Mouse (Mus musculus) cerebellum, adult 2 months (tissue): ENCODE measurements at regions not wholly inside any gene's neighbourhood (a gene's known extent, or its start where the extent isn't known, plus 50 kb on each side); places are given as distances from the start of the nearest gene placed in this dataset.

ENCODE experiments used
- DNase-seq, 2 experiments: peaks; one replicate each; pipeline ENCODE4 v3.0.0; 2021
- H3K27ac ChIP-seq: fragments of 200-500 bp; 2 replicates; pipeline ENCODE4 v1.5.1; 2012; ENCODE audit warnings: low read length, control low read depth, inconsistent platforms; ENCODE audit not compliant: insufficient read depth
- H3K27me3 ChIP-seq: fragments of 200-500 bp; 2 replicates; pipeline ENCODE4 v1.6.1; 2012; ENCODE audit warnings: inconsistent platforms, mild to moderate bottlenecking, low read length, moderate library complexity; ENCODE audit not compliant: control insufficient read depth, insufficient read depth
- H3K4me1 ChIP-seq: fragments of 200-500 bp; 2 replicates; pipeline ENCODE4 v1.6.1; 2011; ENCODE audit warnings: low read length; ENCODE audit not compliant: control insufficient read depth, insufficient read depth
- H3K4me3 ChIP-seq: fragments of 200-500 bp; replicated peaks from 2 replicates; pipeline ENCODE3; 2011; ENCODE audit warnings: mild to moderate bottlenecking, low read depth, low read length, control low read depth; ENCODE audit not compliant: insufficient read depth
- CTCF ChIP-seq: fragments of 200-500 bp; IDR thresholded peaks from 2 replicates; pipeline ENCODE4 v1.5.1; 2011; ENCODE audit warnings: low read depth, mild to moderate bottlenecking, control low read depth, low read length, moderate library complexity, borderline replicate concordance; ENCODE audit not compliant: insufficient read depth
- POLR2A ChIP-seq: fragments of 200-500 bp; IDR thresholded peaks from 2 replicates; pipeline ENCODE4 v1.6.1; 2011; ENCODE audit warnings: low read length, control low read depth, borderline replicate concordance; ENCODE audit not compliant: insufficient read depth
- WGBS: fragments of 180-500 bp; shearing (Covaris S2); methylation state at CpG from one replicate; pipeline ENCODE4 v1.1.7; 2018; 5-methylcytosine and 5-hydroxymethylcytosine counted together

DNA sequence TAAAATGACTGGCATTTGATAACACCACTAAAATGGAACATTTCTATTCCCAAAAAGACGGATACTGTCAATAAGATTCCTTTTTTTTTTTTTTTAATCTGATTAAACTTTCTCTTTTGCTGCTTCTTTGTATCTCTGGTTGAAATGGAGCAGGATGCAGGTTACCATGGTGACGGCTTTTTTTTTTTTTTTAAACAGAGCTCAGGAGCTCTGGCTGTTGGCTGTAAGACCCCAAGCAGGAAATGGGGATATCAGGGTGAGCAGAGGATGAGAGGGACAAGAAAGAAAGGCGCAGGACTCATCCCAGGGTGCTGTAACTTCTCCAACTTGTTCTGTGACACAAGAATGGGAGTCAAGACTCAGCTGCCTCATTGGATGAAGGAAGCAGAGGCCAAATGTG, 75.8 kb downstream of the Pttg1 start:
- DNase-seq = no peak
- 80% methylated on average over 3 of the region's 3 CpGs for WGBS
- no peak for TF ChIP-seq POLR2A
- TF ChIP-seq CTCF = no peak
- Histone ChIP-seq H3K27me3 (no peaks in the 10 kb centered on the region), H3K27ac (no peak overlapping the region), H3K4me3 (no peak overlapping the region), H3K4me1 (0 out of 2 replicates have a peak, but pooled peaks cover 3% of the 10 kb centered on the region)

GRCm38 (mm10) chr11:43349564-43349963, 76.5 kb downstream of the Pttg1 start:
- H3K27me3 ChIP-seq = no peaks in the 10 kb centered on the region
- 0 out of 2 replicates have a peak, but pooled peaks cover 3% of the 10 kb centered on the region for H3K4me1 ChIP-seq
- WGBS = 80% methylated on average over 7 of the region's 7 CpGs
- no peak overlapping the region for H3K27ac ChIP-seq
- no peak for DNase-seq
- TF ChIP-seq POLR2A = no peak
- TF ChIP-seq CTCF = no peak
- no peak overlapping the region for H3K4me3 ChIP-seq

GRCm38 (mm10) chr11:43348571-43348970, 77.5 kb downstream of the Pttg1 start:
- H3K4me1 ChIP-seq = 0 out of 2 replicates have a peak, but pooled peaks cover 3% of the 10 kb centered on the region
- 4% methylated on average over 4 of the region's 4 CpGs for WGBS
- no peak overlapping the region for H3K27ac ChIP-seq
- H3K4me3 ChIP-seq = no peak overlapping the region
- TF ChIP-seq POLR2A (no peak), CTCF (peak; percentile 89)
- H3K27me3 ChIP-seq = no peaks in the 10 kb centered on the region
- peak; percentile 84 to 94 for DNase-seq

DNA sequence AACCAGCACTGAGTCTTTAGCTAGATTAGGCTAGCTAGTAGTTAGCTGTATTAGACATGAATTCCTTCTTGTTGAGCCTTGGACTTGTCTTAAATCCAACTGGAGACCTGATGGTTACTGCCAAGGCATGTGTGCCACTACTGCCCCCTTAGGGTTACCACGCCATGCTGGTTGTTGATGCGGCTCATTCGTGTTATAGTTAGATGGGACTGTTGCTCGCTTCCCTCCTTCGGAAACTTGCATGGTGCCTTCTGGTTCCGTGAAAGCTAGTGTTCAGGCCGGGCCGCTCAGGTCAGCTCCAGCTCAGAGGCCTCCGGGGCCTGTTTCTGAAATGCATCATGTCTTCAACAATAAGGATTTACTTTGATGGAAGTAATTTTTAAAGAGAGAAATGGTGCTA, 79.6 kb downstream of the Pttg1 start:
- WGBS = 97% methylated on average over 9 of the region's 9 CpGs
- Histone ChIP-seq H3K27ac (no peak overlapping the region), H3K4me3 (no peak overlapping the region), H3K27me3 (no peaks in the 10 kb centered on the region), H3K4me1 (0 out of 2 replicates have a peak, but pooled peaks cover 3% of the 10 kb centered on the region)
- TF ChIP-seq CTCF (no peak), POLR2A (no peak)
- no peak for DNase-seq

DNA sequence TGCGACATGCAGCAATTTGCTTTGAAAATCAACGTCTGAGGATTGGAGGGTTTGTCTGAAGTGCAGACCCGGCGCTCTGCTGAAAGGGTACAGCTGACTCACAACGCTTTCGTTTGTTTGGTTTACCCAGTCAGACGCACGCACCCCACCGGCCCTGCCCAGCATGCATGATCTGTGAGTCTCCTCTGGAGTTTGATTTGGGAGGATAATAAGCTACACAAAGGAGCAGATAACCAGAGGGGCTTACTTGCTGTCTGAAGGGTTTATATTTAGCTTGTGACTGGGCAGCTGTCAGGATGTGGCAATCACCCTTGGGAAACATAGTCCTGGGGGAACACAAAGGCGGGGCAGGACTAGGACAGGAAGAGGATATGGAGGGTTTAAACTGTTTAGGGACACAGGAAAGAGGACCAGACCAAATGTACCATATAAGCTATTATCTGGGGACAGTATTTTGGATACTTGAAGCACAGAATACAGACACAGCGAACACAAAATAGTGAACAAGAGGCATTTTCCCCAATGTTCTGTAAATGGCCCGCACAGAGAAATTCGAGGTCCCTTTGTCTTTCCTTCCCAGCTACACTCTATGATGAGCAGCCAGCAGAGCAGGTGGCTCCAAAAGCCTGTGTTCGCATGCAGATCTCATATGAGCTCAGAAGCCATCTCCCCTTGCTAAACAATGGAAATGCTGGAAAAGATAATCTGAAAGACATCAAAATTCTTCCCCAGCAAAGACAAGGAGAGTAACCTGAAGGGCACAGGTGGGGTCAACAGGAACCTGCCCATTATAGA, 81.1 kb downstream of the Pttg1 start:
- DNase-seq = no peak
- Histone ChIP-seq H3K27me3 (no peaks in the 10 kb centered on the region), H3K4me1 (0 out of 2 replicates have a peak, but pooled peaks cover 3% of the 10 kb centered on the region), H3K4me3 (no peak overlapping the region), H3K27ac (no peak overlapping the region)
- WGBS = 67% methylated on average over 14 of the region's 14 CpGs
- TF ChIP-seq POLR2A = no peak
- no peak for TF ChIP-seq CTCF

GRCm38 (mm10) chr11:43343574-43343973, 82.5 kb downstream of the Pttg1 start:
- 0 out of 2 replicates have a peak, but pooled peaks cover 3% of the 10 kb centered on the region for H3K4me1 ChIP-seq
- TF ChIP-seq POLR2A = no peak
- no peak for TF ChIP-seq CTCF
- H3K27ac ChIP-seq = no peak overlapping the region
- no peak overlapping the region for H3K4me3 ChIP-seq
- H3K27me3 ChIP-seq = no peaks in the 10 kb centered on the region
- no peak for DNase-seq
- WGBS = 94% methylated on average over 5 of the region's 5 CpGs

DNA sequence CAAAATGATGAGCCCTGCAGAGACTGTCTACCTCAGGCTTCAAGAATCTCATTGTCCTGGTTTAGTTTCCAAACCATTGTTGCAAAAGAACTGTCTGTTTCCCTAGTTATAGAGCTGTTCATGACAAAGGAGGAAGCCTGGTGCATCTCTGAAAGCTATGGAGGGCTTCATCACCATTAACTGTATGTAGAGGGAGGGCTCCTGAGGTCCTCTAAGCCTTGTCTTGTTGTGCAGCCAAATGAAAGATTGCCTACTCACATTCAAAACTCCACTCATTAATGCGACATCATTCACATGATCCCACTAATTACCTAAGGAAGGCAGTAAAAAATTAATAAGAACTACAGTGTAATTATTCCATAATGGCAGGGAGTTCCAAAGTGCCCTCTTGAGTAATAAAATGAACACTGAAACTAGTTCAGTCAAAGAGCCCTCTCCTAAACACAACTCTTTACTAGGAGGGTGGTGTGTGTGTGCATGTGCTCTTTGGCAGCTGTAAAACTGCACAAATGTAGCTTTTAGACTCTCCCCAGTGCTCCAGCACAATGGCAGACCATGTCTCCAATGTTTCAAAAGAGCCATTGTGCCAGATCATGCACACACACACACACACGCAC, 87.6 kb downstream of the Pttg1 start:
- H3K4me3 ChIP-seq = no peak overlapping the region
- H3K4me1 ChIP-seq = no peaks in the 10 kb centered on the region
- no peak for DNase-seq
- H3K27me3 ChIP-seq = no peaks in the 10 kb centered on the region
- TF ChIP-seq POLR2A = no peak
- no peak overlapping the region for H3K27ac ChIP-seq
- 94% methylated on average over 2 of the region's 2 CpGs for WGBS
